Mouse (Mus musculus) erythroblast, embryonic 14.5 days (primary cell): ENCODE data around the gene Adrb1.

Source experiments
- GATA1 ChIP-seq: IDR thresholded peaks from 2 replicates; pipeline ENCODE4 v1.6.1; 2012; ENCODE audit warnings: low read length, inconsistent platforms, mixed read lengths
- TAL1 ChIP-seq: IDR thresholded peaks from 3 replicates; pipeline ENCODE4 v1.6.1; 2012; ENCODE audit warnings: low read length, inconsistent platforms, mixed read lengths

- no peak for TF ChIP-seq TAL1
- TF ChIP-seq GATA1: no peak
Observed at GRCm38 (mm10) chr19:56759740-56760139, 37.7 kb downstream of the Adrb1 start.
